Mouse (Mus musculus) hindbrain, embryonic 13.5 days (tissue): ENCODE results near the gene Hdac7. TPM values are rescaled to one million over a fixed set of nuclear protein-coding genes. Genes with fewer than 3 reads are reported as not detected.

ENCODE experiments used
- ATAC-seq: fragments of 200-750 bp; cut with Nextera tagmentation; 2 replicates; pipeline ENCODE4 v1.8.0; 2017; ENCODE audit warnings: moderate TSS enrichment; ENCODE audit not compliant: low FRiP score
- H3K27ac ChIP-seq: fragments of 300-500 bp; sonication (generic); 2 replicates; pipeline ENCODE4 v1.5.1; 2015; ENCODE audit warnings: inconsistent platforms, mild to moderate bottlenecking, moderate library complexity
- H3K27me3 ChIP-seq: fragments of 300-500 bp; sonication (generic); 2 replicates; pipeline ENCODE4 v1.6.1; 2015; ENCODE audit warnings: mild to moderate bottlenecking, inconsistent platforms
- H3K36me3 ChIP-seq: fragments of 300-500 bp; sonication (generic); 2 replicates; pipeline ENCODE4 v1.6.1; 2015; ENCODE audit warnings: mild to moderate bottlenecking, inconsistent platforms
- H3K4me1 ChIP-seq: fragments of 300-500 bp; sonication (generic); replicated peaks from 2 replicates; pipeline ENCODE4 v1.6.1; 2015; ENCODE audit warnings: inconsistent platforms
- H3K4me2 ChIP-seq: fragments of 300-500 bp; sonication (generic); 2 replicates; pipeline ENCODE4 v1.6.1; 2015; ENCODE audit warnings: inconsistent platforms, mild to moderate bottlenecking, moderate library complexity
- H3K4me3 ChIP-seq: fragments of 300-500 bp; sonication (generic); 2 replicates; pipeline ENCODE4 v1.5.1; 2015; ENCODE audit warnings: mild to moderate bottlenecking, inconsistent platforms
- H3K9ac ChIP-seq: fragments of 300-500 bp; sonication (generic); 2 replicates; pipeline ENCODE4 v1.6.1; 2015; ENCODE audit warnings: mild to moderate bottlenecking, inconsistent platforms
- H3K9me3 ChIP-seq: fragments of 300-500 bp; sonication (generic); 2 replicates; pipeline ENCODE4 v1.6.1; 2016; ENCODE audit warnings: inconsistent platforms
- WGBS: fragments of 180-500 bp; shearing (Covaris S2); methylation state at CpG from one replicate; pipeline ENCODE4 v1.1.7; 2015; 5-methylcytosine and 5-hydroxymethylcytosine counted together
- polyA plus RNA-seq: library from polyadenylated mRNA; unstranded; fragments of >200 nt; fragmentation: Nextera tagmentation; extraction: Ambion mirVana; gene quantifications from 2 replicates; pipeline ENCODE4 v1.2.1, GENCODE M21; 2015

Hdac7 gene
- polyA plus RNA-seq, 1 experiment from 2014 or later, result 27.9 TPM

GRCm38 (mm10) chr15:97829432-97829831, 14.9 kb downstream of the Hdac7 start:
- Histone ChIP-seq H3K9ac (peak overlapping the region; percentile 99), H3K4me1 (peaks cover 78% of the 10 kb centered on the region), H3K36me3 (no peaks in the 10 kb centered on the region; the same call in 1 of the 2 replicates), H3K27me3 (0 out of 2 replicates have a peak, but pooled peaks cover 4% of the 10 kb centered on the region), H3K9me3 (no peaks in the 10 kb centered on the region), H3K27ac (peak overlapping the region; percentile 98), H3K4me2 (peak overlapping the region; percentile 72), H3K4me3 (peak overlapping the region; percentile 89)
- ATAC-seq, result no peak
- WGBS, result 45% methylated on average over 2 of the region's 2 CpGs

- Histone ChIP-seq H3K4me1 (peaks cover 83% of the 10 kb centered on the region), H3K27ac (peak overlapping the region; percentile 98), H3K4me3 (peak overlapping the region; percentile 89; the same call in 1 of the 2 replicates), H3K4me2 (peak overlapping the region; percentile 72), H3K9ac (peak overlapping the region; percentile 61), H3K9me3 (no peaks in the 10 kb centered on the region), H3K27me3 (0 out of 2 replicates have a peak, but pooled peaks cover 4% of the 10 kb centered on the region), H3K36me3 (peaks cover 4% of the 10 kb centered on the region)
- no peak for ATAC-seq
- WGBS, result 73% methylated on average over 5 of the region's 5 CpGs
These were observed 15.4 kb downstream of the Hdac7 start for GRCm38 (mm10) chr15:97828901-97829338.

- Histone ChIP-seq H3K9me3 (no peaks in the 10 kb centered on the region), H3K4me1 (peaks cover 87% of the 10 kb centered on the region), H3K4me2 (peak overlapping the region; percentile 72), H3K27me3 (0 out of 2 replicates have a peak, but pooled peaks cover 4% of the 10 kb centered on the region), H3K9ac (peak overlapping the region; percentile 61), H3K4me3 (peak overlapping the region; percentile 89), H3K36me3 (peaks cover 5% of the 10 kb centered on the region), H3K27ac (peak overlapping the region; percentile 98)
- 54% methylated on average over 6 of the region's 6 CpGs for WGBS
- no peak for ATAC-seq
These were observed 16.0 kb downstream of the Hdac7 start for GRCm38 (mm10) chr15:97828221-97828842.

GRCm38 (mm10) chr15:97827401-97827800, 16.9 kb downstream of the Hdac7 start:
- H3K27ac ChIP-seq, result no peak overlapping the region
- 0 out of 2 replicates have a peak, but pooled peaks cover 4% of the 10 kb centered on the region for H3K27me3 ChIP-seq
- no peak overlapping the region for H3K4me2 ChIP-seq
- peaks cover 88% of the 10 kb centered on the region for H3K4me1 ChIP-seq
- H3K36me3 ChIP-seq, result peaks cover 5% of the 10 kb centered on the region
- 89% methylated on average over 8 of the region's 8 CpGs for WGBS
- H3K9ac ChIP-seq, result no peak overlapping the region
- ATAC-seq, result no peak
- no peaks in the 10 kb centered on the region for H3K9me3 ChIP-seq
- H3K4me3 ChIP-seq, result no peak overlapping the region

GRCm38 (mm10) chr15:97826588-97827261, 17.6 kb downstream of the Hdac7 start:
- H3K27me3 ChIP-seq, result 0 out of 2 replicates have a peak, but pooled peaks cover 4% of the 10 kb centered on the region
- WGBS, result 78% methylated on average over 5 of the region's 5 CpGs
- H3K9ac ChIP-seq, result peak overlapping the region; percentile 66; the same call in 1 of the 2 replicates

GRCm38 (mm10) chr15:97825941-97826587, 18.2 kb downstream of the Hdac7 start:
- Histone ChIP-seq H3K36me3 (peaks cover 5% of the 10 kb centered on the region), H3K27me3 (0 out of 2 replicates have a peak, but pooled peaks cover 4% of the 10 kb centered on the region), H3K4me2 (peak overlapping the region; percentile 42), H3K4me3 (0 out of 2 replicates have a peak overlapping the region, but pooled peaks have one; percentile 7), H3K4me1 (peaks cover 94% of the 10 kb centered on the region), H3K9me3 (no peaks in the 10 kb centered on the region), H3K9ac (peak overlapping the region; percentile 66), H3K27ac (no peak overlapping the region)
- no peak for ATAC-seq
- WGBS, result 37% methylated on average over 12 of the region's 12 CpGs

More at GRCm38 (mm10) chr15:97826588-97827261, 17.6 kb downstream of the Hdac7 start:
- H3K4me2 ChIP-seq, result no peak overlapping the region
- no peaks in the 10 kb centered on the region for H3K9me3 ChIP-seq
- ATAC-seq, result no peak
- no peak overlapping the region for H3K27ac ChIP-seq
- peaks cover 88% of the 10 kb centered on the region for H3K4me1 ChIP-seq
- H3K36me3 ChIP-seq, result peaks cover 5% of the 10 kb centered on the region
- no peak overlapping the region for H3K4me3 ChIP-seq

GRCm38 (mm10) chr15:97825071-97825940, 19.0 kb downstream of the Hdac7 start:
- ATAC-seq, result no peak
- Histone ChIP-seq H3K4me2 (peak overlapping the region; percentile 42), H3K9ac (peak overlapping the region; percentile 66), H3K9me3 (no peaks in the 10 kb centered on the region), H3K4me1 (peaks cover 92% of the 10 kb centered on the region), H3K27me3 (0 out of 2 replicates have a peak, but pooled peaks cover 4% of the 10 kb centered on the region), H3K27ac (peak overlapping the region; percentile 19), H3K4me3 (0 out of 2 replicates have a peak overlapping the region, but pooled peaks have one; percentile 7), H3K36me3 (peaks cover 5% of the 10 kb centered on the region)
- 10% methylated on average over 29 of the region's 29 CpGs for WGBS

- no peaks in the 10 kb centered on the region for H3K9me3 ChIP-seq
- 0 out of 2 replicates have a peak, but pooled peaks cover 4% of the 10 kb centered on the region for H3K27me3 ChIP-seq
- no peak overlapping the region for H3K4me3 ChIP-seq
- WGBS, result 78% methylated on average over 6 of the region's 6 CpGs
- ATAC-seq, result no peak
- no peak overlapping the region for H3K27ac ChIP-seq
- no peak overlapping the region for H3K4me2 ChIP-seq
- H3K36me3 ChIP-seq, result peaks cover 5% of the 10 kb centered on the region
- H3K9ac ChIP-seq, result 0 out of 2 replicates have a peak overlapping the region, but pooled peaks have one; percentile 49
- peaks cover 83% of the 10 kb centered on the region for H3K4me1 ChIP-seq
These were observed 20.3 kb downstream of the Hdac7 start for GRCm38 (mm10) chr15:97824042-97824441.

- Histone ChIP-seq H3K4me1 (peaks cover 80% of the 10 kb centered on the region), H3K27me3 (0 out of 2 replicates have a peak, but pooled peaks cover 4% of the 10 kb centered on the region), H3K27ac (peak overlapping the region; percentile 55), H3K9me3 (no peaks in the 10 kb centered on the region), H3K36me3 (peaks cover 5% of the 10 kb centered on the region), H3K4me2 (no peak overlapping the region), H3K4me3 (no peak overlapping the region), H3K9ac (no peak overlapping the region)
- ATAC-seq, result no peak
- WGBS, result 60% methylated on average over 12 of the region's 12 CpGs
These were observed 20.8 kb downstream of the Hdac7 start for GRCm38 (mm10) chr15:97823479-97823878.

- H3K4me2 ChIP-seq, result no peak overlapping the region; the same call in 1 of the 2 replicates
- H3K27me3 ChIP-seq, result 0 out of 2 replicates have a peak, but pooled peaks cover 4% of the 10 kb centered on the region
- H3K36me3 ChIP-seq, result peaks cover 5% of the 10 kb centered on the region
- no peak overlapping the region for H3K9ac ChIP-seq
- no peak overlapping the region for H3K4me3 ChIP-seq
- H3K4me1 ChIP-seq, result peaks cover 76% of the 10 kb centered on the region
- ATAC-seq, result no peak
- no peaks in the 10 kb centered on the region for H3K9me3 ChIP-seq
- peak overlapping the region; percentile 42; the same call in 1 of the 2 replicates for H3K27ac ChIP-seq
- 42% methylated on average over 12 of the region's 12 CpGs for WGBS
These were observed 21.6 kb downstream of the Hdac7 start for GRCm38 (mm10) chr15:97822545-97823228.

- 75% methylated on average over 6 of the region's 6 CpGs for WGBS
- Histone ChIP-seq H3K4me2 (no peak overlapping the region), H3K9me3 (no peaks in the 10 kb centered on the region), H3K9ac (peak overlapping the region; percentile 46; the same call in 1 of the 2 replicates), H3K4me3 (no peak overlapping the region), H3K27ac (peak overlapping the region; percentile 19; the same call in 1 of the 2 replicates), H3K4me1 (peaks cover 70% of the 10 kb centered on the region), H3K36me3 (peaks cover 5% of the 10 kb centered on the region), H3K27me3 (0 out of 2 replicates have a peak, but pooled peaks cover 4% of the 10 kb centered on the region)
- no peak for ATAC-seq
These were observed 22.3 kb downstream of the Hdac7 start for GRCm38 (mm10) chr15:97821983-97822363.
